Mouse (Mus musculus): ENCODE data around the gene Slc25a16.
"Not testable (repeated sequence)": the region's sequence is repeated elsewhere in the genome, so short reads cannot be mapped to it uniquely, and the experiment has no call there.

Slc25a16 gene

DNA sequence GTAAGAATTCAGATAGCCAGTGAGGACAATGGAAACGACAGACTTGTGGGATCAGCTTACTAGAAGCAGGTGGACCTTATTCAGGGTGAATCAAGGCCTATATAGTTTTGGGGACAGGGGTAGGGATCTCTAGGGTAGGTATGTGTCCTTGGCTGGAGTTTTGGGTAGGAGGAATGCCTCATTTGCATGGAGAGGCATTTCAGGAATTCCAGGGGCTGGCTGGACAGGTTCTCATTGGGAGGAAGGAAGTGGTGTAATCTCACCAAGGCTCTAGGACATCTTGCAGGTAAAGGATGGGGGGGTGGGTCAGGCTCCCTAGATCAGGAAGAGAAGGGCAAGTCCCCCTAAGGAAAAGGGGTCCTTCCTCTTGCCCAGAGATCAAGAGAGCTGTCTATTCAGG, 17.6 kb upstream of the Slc25a16 start:
- DNase-seq (ENCODE audit: low read depth): no peak

GRCm38 (mm10) chr10:62906336-62906735, 14.1 kb upstream of the Slc25a16 start:
- DNase-seq (ENCODE audit: low read depth): no peak

GRCm38 (mm10) chr10:62908896-62909295, 11.5 kb upstream of the Slc25a16 start, which contains the start of gene Tet1:
TSS of gene Tet1 (minus strand) at chr10:62908996.
- DNase-seq (ENCODE audit: low read depth): not testable (repeated sequence)

GRCm38 (mm10) chr10:62911120-62911519, 9.3 kb upstream of the Slc25a16 start:
- no peak for DNase-seq (ENCODE audit: low read depth)

GRCm38 (mm10) chr10:62918985-62919384, 1.4 kb upstream of the Slc25a16 start:
- no peak for DNase-seq (ENCODE audit: low read depth)

GRCm38 (mm10) chr10:62920766-62921156, 328 bp downstream of the Slc25a16 start:
- no peak for DNase-seq (ENCODE audit: low read depth)

GRCm38 (mm10) chr10:62924096-62924635, 3.7 kb downstream of the Slc25a16 start:
- DNase-seq (ENCODE audit: low read depth): peak; percentile 41

GRCm38 (mm10) chr10:62932381-62932780, 11.9 kb downstream of the Slc25a16 start:
- DNase-seq (ENCODE audit: low read depth): no peak

DNA sequence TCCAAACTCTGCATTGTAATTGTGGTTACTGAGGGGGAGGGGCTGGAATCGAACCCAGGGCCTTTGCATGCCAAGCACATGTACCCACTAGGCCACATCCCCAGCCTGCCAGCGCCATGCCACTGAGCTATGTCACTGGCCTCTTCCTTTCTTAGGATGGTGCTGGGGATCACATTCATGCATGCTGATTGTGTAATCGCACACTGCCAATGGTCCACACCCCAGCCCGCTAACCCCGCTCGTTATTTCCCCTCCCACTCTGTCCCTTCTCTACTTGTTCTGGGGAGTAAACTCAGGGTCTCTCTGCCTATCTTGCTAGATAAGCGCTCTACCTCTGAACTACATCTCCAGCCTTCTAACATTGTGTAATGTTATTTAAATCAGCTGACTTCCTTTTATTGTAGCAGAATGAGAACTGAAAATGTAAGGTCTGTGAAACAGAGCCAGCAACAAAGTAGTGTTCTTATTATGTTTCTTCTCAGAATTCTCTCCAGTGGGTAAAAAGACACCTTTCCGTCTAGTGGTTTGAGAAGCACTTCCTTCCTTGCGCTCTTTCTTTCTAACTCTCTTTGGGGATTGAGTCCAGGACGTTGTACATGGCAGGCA, 24.6 kb downstream of the Slc25a16 start:
- DNase-seq (ENCODE audit: low read depth): no peak

DNA sequence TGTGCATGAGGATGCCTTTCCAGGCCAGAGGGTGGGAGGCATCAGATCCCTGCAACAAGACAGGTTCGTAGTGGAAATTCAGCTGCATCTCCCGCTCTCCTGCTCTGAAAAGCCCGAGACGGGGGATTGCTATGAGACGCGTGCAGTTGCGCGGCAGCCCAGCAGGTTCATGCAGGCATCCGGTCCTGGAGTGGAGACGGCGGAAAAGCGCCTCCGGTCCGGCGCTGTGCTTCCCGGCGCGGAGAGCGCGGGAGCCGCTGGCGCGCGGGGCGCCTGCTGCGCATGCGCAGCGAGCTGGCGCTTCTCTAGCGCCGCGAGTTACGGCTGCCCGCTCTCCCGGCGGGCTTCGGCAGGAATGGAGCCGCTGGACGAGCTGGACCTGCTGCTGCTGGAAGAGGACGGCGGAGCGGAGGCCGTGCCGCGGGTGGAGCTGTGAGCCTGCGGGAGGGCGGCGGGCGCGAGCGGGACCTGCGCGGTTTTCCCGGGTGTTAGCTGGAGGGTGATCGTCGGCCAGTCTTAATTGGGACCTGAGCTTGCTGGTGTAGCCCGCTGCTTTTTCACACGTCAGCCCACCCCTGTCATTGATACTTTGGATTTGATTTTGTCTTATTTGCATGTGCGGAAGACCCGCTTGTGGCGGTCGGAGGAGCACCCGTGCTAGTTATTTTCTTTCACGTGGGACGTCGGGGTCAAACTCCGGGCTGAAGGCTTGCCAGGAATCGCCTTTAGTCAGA, 26.5 kb downstream of the Slc25a16 start, which contains the start of gene Dna2:
TSS of gene Dna2 (plus strand) at position 289 of the 734 bp plus-strand sequence.
- DNase-seq (ENCODE audit: low read depth): peak; percentile 94

GRCm38 (mm10) chr10:62948551-62948950, 28.1 kb downstream of the Slc25a16 start:
- no peak for DNase-seq (ENCODE audit: low read depth)

DNA sequence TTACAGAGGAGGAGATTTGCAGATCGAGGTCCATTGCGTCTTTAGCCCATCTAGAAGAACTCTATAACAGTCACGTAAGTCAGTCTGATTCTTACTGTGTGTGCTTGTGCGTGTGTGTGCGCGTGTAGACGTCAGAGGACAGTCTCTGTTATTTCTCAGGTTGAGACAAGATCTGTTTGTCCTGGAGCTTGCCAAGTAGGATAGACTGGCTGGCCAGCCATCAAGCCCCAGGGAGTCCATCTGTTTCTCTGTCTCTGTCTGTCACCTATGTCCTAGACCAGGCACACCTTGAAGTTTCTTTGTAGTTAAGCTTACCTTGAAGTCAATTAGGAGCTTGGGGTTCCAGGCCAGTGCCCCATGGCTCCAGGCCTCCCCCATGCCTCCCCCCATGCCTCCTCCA, 43.5 kb downstream of the Slc25a16 start:
- DNase-seq (ENCODE audit: low read depth): no peak

DNA sequence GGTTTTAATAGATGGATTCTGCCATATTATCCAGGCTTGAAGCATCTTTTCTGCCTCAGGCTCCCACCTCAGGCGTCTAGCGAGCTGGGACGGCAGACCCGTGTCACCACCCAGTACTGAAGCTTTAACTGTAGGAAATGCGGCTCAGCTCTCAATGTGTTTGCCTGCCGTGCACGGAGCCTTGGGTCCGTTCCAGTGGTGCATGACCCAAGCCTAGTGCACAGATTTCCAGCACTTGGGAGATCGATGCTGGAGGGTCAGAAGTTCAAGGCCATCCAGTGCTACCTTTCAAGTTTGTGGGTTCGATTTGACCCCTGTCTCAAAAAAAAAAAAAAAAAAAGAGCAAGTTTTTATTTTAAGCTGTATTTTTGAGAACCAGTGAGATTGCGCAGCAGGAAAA, 45.4 kb downstream of the Slc25a16 start:
- no peak for DNase-seq (ENCODE audit: low read depth)

- no peak for DNase-seq (ENCODE audit: low read depth)
Observed at GRCm38 (mm10) chr10:62966291-62966690, 45.9 kb downstream of the Slc25a16 start.

GRCm38 (mm10) chr10:62971821-62972220, 51.4 kb downstream of the Slc25a16 start:
- no peak for DNase-seq (ENCODE audit: low read depth)

- DNase-seq (ENCODE audit: low read depth): no peak
Observed at GRCm38 (mm10) chr10:62979667-62980038, 59.2 kb downstream of the Slc25a16 start.

- DNase-seq (ENCODE audit: low read depth): peak; percentile 93
Observed at GRCm38 (mm10) chr10:62980039-62980954, 59.9 kb downstream of the Slc25a16 start, which contains the start of gene Rufy2. TSS of gene Rufy2 (plus strand) at chr10:62980223.

GRCm38 (mm10) chr10:62984072-62984471, 63.6 kb downstream of the Slc25a16 start:
- no peak for DNase-seq (ENCODE audit: low read depth)

DNA sequence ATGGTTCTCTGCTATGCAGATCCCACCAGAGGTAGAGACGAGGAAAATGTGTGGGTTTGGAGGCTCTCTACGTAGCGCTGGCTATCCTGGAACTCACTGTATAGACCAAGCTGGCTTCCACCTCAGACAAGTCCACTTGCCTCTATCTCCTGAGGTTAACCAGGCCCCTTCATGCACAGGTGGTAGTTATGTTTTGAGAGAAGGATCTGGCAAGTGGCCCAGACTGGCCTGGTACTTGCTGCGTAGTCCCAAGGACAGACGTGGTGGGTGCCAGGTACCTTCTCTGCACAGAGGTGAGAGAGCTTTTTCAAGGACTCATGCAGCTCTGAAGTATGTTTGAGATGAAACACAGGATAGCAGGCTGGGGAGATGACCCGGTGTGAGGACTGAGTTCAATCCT, 64.1 kb downstream of the Slc25a16 start:
- no peak for DNase-seq (ENCODE audit: low read depth)

GRCm38 (mm10) chr10:62987341-62987740, 66.9 kb downstream of the Slc25a16 start:
- DNase-seq (ENCODE audit: low read depth): peak; percentile 55

GRCm38 (mm10) chr10:62990636-62991035, 70.2 kb downstream of the Slc25a16 start:
- DNase-seq (ENCODE audit: low read depth): no peak

DNA sequence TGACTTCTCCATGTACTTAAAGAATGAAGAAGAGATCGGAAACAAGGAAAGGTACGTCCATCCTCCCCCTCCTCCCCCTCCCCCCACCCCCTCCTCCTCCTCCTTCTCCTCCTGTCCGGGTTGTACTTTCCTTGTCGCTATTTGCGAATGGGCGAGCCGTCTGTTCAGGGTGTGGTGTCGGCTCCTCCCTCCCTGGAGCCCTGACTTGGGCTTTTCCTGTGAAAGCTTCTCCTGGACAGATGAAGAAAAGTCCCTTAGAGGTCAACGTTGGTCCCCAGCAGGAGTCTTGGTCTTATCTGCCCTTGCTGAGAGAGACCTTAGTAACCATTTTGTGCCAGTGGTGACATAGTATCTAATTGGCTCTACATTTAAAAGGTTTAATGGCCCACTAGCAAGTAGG, 73.6 kb downstream of the Slc25a16 start:
- no peak for DNase-seq (ENCODE audit: low read depth)

Data from NIH3T3 (cell line).